Mouse (Mus musculus) cerebellum, adult 11-12 months (tissue): Measurements from ENCODE around the gene Hsd17b3.

Experiments used
- DNase-seq: peaks from one replicate; pipeline ENCODE4 v3.0.0; 2022

Hsd17b3 gene

GRCm38 (mm10) chr13:64016048-64016447 is 73.0 kb downstream of the Hsd17b3 start:
- no peak for DNase-seq

GRCm38 (mm10) chr13:64011157-64011556 is 77.9 kb downstream of the Hsd17b3 start:
- no peak for DNase-seq
